Mouse (Mus musculus) midbrain, embryonic 10.5 days (tissue): Measurements from ENCODE around the gene Vill. TPM values are rescaled to one million over a fixed set of nuclear protein-coding genes. Genes with fewer than 3 reads are reported as not detected.

ENCODE experiments used
- DNase-seq: peaks from one replicate; pipeline ENCODE4 v3.0.0-alpha.2; 2017; ENCODE audit warnings: low spot score
- H3K27ac ChIP-seq: fragments of 300-500 bp; sonication (generic); replicated peaks from 2 replicates; pipeline ENCODE4 v1.5.1; 2016; ENCODE audit warnings: mild to moderate bottlenecking
- H3K27me3 ChIP-seq: fragments of 300-500 bp; sonication (generic); 2 replicates; pipeline ENCODE4 v1.6.1; 2016; ENCODE audit warnings: low read depth, mild to moderate bottlenecking; ENCODE audit not compliant: poor library complexity, severe bottlenecking
- H3K36me3 ChIP-seq: fragments of 300-500 bp; sonication (generic); 2 replicates; pipeline ENCODE4 v1.6.1; 2016; ENCODE audit warnings: mild to moderate bottlenecking, moderate library complexity
- H3K4me1 ChIP-seq: fragments of 300-500 bp; sonication (generic); 2 replicates; pipeline ENCODE4 v1.6.1; 2016
- H3K4me3 ChIP-seq: fragments of 300-500 bp; sonication (generic); 2 replicates; pipeline ENCODE4 v1.5.1; 2016; ENCODE audit warnings: mild to moderate bottlenecking, moderate library complexity
- H3K9me3 ChIP-seq: fragments of 300-500 bp; sonication (generic); replicated peaks from 2 replicates; pipeline ENCODE4 v1.6.1; 2016; ENCODE audit warnings: mild to moderate bottlenecking
- WGBS: fragments of 180-500 bp; shearing (Covaris S2); methylation state at CpG from one replicate; pipeline ENCODE4 v1.1.7; 2016; 5-methylcytosine and 5-hydroxymethylcytosine counted together
- polyA plus RNA-seq: library from polyadenylated mRNA; unstranded; fragments of >200 nt; fragmentation: Nextera tagmentation; extraction: Ambion mirVana; gene quantifications from 2 replicates; pipeline ENCODE4 v1.2.1, GENCODE M21; 2016

The Vill gene
- polyA plus RNA-seq, 1 experiment from 2014 or later = 10.5 TPM

DNA sequence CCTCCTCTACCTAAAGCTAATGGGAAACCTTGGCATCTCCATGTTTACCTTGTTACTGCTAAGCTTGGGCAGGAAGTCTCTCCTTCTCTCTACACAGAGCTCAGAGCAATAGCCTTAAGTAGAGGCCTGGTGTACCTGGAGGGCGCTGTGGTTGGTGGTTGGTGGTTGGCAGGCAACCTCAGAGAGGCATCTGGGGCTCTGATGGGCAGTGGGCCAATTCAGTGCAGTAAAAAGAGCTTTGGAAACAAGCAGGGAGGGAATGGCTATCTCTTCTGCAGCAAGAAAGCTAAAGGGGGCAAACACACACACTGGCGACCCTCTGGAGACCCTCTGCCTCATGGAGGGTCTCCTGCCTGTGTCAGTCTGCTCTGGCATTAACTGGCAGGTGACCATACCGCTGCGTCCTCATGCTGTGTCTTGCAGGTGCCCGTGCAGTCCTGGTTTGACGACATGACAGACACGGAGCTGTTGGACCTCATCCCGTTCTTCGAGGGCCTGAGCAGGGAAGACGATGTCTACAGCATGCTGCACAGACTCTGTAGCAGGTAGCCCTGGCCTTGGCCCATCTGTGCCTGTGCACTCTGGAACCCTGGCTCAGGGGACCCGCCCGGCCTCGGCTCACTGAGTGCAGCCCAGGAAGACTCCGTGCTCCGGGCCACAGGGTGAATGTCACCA is 12.3 kb upstream of the Vill start:
- H3K27ac ChIP-seq = no peak overlapping the region
- DNase-seq = no peak
- 95% methylated on average over 15 of the region's 15 CpGs for WGBS
- no peak overlapping the region for H3K4me3 ChIP-seq
- peaks cover 1% of the 10 kb centered on the region; the same call in 1 of the 2 replicates for H3K4me1 ChIP-seq
- peaks cover 25% of the 10 kb centered on the region for H3K36me3 ChIP-seq
- no peaks in the 10 kb centered on the region for H3K9me3 ChIP-seq
- no peaks in the 10 kb centered on the region for H3K27me3 ChIP-seq

- no peak for DNase-seq
- Histone ChIP-seq H3K4me3 (no peak overlapping the region), H3K9me3 (no peaks in the 10 kb centered on the region), H3K36me3 (no peaks in the 10 kb centered on the region), H3K27ac (no peak overlapping the region), H3K27me3 (peaks cover 23% of the 10 kb centered on the region), H3K4me1 (peaks cover 30% of the 10 kb centered on the region)
- WGBS = 81% methylated on average over 11 of the region's 11 CpGs
These were observed 4.2 kb upstream of the Vill start for GRCm38 (mm10) chr9:119048182-119048903.

DNA sequence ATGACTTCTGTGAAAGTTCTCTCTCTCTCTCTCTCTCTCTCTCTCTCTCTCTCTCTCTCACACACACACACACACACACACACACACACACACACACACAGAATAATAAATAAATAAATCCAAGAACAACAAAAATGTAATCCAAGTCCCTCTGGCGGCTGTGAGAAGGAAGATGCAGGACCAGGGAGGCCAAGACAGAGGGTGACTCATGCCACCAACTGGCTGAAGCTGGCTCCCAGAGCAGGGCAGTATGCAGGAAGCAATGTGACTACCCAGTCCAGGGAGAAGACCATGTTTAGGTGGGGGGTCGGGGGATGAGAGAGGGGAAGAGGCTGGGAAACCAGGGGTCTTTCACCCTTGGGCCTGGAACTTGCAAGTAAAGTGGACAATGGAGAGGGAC is 1.4 kb upstream of the Vill start:
- DNase-seq = no peak
- WGBS = 77% methylated on average over 2 of the region's 2 CpGs
- H3K36me3 ChIP-seq = no peaks in the 10 kb centered on the region
- no peaks in the 10 kb centered on the region for H3K9me3 ChIP-seq
- H3K27me3 ChIP-seq = peaks cover 45% of the 10 kb centered on the region
- no peak overlapping the region for H3K4me3 ChIP-seq
- peaks cover 34% of the 10 kb centered on the region for H3K4me1 ChIP-seq
- H3K27ac ChIP-seq = no peak overlapping the region

DNA sequence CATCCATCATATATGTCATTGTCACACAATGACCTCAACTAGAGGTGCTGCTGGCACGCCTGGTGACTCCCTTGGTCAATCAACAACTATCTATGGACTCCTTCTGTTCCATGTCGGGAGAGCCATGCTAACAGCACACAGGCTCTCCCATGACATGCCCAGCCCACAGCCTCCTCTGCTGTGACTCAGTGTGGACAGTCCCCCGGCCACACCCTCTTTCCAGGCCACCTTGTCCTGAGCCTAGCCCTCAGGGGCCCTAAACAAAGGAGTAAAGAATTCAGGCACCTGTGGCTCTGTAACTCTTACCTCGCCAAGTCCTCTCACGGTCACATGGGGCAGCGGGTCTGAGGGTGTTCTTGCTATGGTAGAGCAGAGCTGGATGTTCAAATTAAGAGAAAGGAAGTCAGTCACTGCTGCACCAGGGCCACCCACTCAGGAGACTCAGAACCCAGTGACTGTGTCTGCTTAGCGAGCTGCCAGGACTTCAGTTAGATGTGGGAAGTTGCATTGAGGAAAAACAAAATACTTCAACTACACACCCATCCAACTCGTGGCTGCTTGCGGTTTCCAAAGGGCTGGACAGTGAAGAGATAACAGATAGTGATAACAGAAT is 1.5 kb downstream of the Vill start:
- Histone ChIP-seq H3K27me3 (peaks cover 49% of the 10 kb centered on the region), H3K4me3 (no peak overlapping the region), H3K9me3 (no peaks in the 10 kb centered on the region), H3K27ac (no peak overlapping the region), H3K4me1 (peaks cover 21% of the 10 kb centered on the region), H3K36me3 (no peaks in the 10 kb centered on the region)
- no peak for DNase-seq
- 84% methylated on average over 9 of the region's 9 CpGs for WGBS

GRCm38 (mm10) chr9:119055336-119055735 is 2.8 kb downstream of the Vill start:
- no peak for DNase-seq
- no peaks in the 10 kb centered on the region for H3K36me3 ChIP-seq
- WGBS = 89% methylated on average over 4 of the region's 4 CpGs
- no peak overlapping the region for H3K27ac ChIP-seq
- no peak overlapping the region for H3K4me3 ChIP-seq
- peaks cover 49% of the 10 kb centered on the region for H3K27me3 ChIP-seq
- no peaks in the 10 kb centered on the region for H3K9me3 ChIP-seq
- H3K4me1 ChIP-seq = peaks cover 21% of the 10 kb centered on the region

GRCm38 (mm10) chr9:119058245-119058644 is 5.7 kb downstream of the Vill start:
- peaks cover 10% of the 10 kb centered on the region for H3K4me1 ChIP-seq
- no peaks in the 10 kb centered on the region for H3K9me3 ChIP-seq
- H3K36me3 ChIP-seq = no peaks in the 10 kb centered on the region
- WGBS = 87% methylated on average over 7 of the region's 7 CpGs
- H3K27ac ChIP-seq = no peak overlapping the region
- H3K27me3 ChIP-seq = peaks cover 32% of the 10 kb centered on the region
- no peak overlapping the region for H3K4me3 ChIP-seq
- DNase-seq = no peak

- Histone ChIP-seq H3K27me3 (peaks cover 13% of the 10 kb centered on the region; the same call in 1 of the 2 replicates), H3K36me3 (no peaks in the 10 kb centered on the region), H3K4me1 (peaks cover 20% of the 10 kb centered on the region), H3K4me3 (no peak overlapping the region), H3K27ac (no peak overlapping the region), H3K9me3 (no peaks in the 10 kb centered on the region)
- DNase-seq = no peak
- 92% methylated on average over 10 of the region's 10 CpGs for WGBS
These were observed 8.1 kb downstream of the Vill start for GRCm38 (mm10) chr9:119060701-119061100.

GRCm38 (mm10) chr9:119063036-119063644 is 10.6 kb downstream of the Vill start:
- Histone ChIP-seq H3K27ac (no peak overlapping the region; the same call in 1 of the 2 replicates), H3K9me3 (no peaks in the 10 kb centered on the region), H3K27me3 (peaks cover 5% of the 10 kb centered on the region; the same call in 1 of the 2 replicates), H3K4me3 (no peak overlapping the region), H3K4me1 (peaks cover 24% of the 10 kb centered on the region), H3K36me3 (no peaks in the 10 kb centered on the region)
- no peak for DNase-seq
- 31% methylated on average over 19 of the region's 19 CpGs for WGBS

GRCm38 (mm10) chr9:119064296-119064695 is 11.7 kb downstream of the Vill start:
- DNase-seq = no peak
- no peaks in the 10 kb centered on the region for H3K9me3 ChIP-seq
- H3K4me3 ChIP-seq = no peak overlapping the region

GRCm38 (mm10) chr9:119067601-119068000 is 15.0 kb downstream of the Vill start:
- peak; percentile 74 for DNase-seq
- H3K36me3 ChIP-seq = peaks cover 16% of the 10 kb centered on the region; the same call in 1 of the 2 replicates
- H3K4me1 ChIP-seq = peaks cover 24% of the 10 kb centered on the region
- H3K27me3 ChIP-seq = no peaks in the 10 kb centered on the region
- no peaks in the 10 kb centered on the region for H3K9me3 ChIP-seq
- H3K27ac ChIP-seq = no peak overlapping the region
- WGBS = 7% methylated on average over 6 of the region's 6 CpGs
- H3K4me3 ChIP-seq = no peak overlapping the region

More at GRCm38 (mm10) chr9:119064296-119064695, 11.7 kb downstream of the Vill start:
- 70% methylated on average over 4 of the region's 4 CpGs for WGBS
- no peaks in the 10 kb centered on the region for H3K36me3 ChIP-seq
- H3K27me3 ChIP-seq = peaks cover 5% of the 10 kb centered on the region; the same call in 1 of the 2 replicates
- 0 out of 2 replicates have a peak overlapping the region, but pooled peaks have one; percentile 9 for H3K27ac ChIP-seq
- H3K4me1 ChIP-seq = peaks cover 24% of the 10 kb centered on the region

DNA sequence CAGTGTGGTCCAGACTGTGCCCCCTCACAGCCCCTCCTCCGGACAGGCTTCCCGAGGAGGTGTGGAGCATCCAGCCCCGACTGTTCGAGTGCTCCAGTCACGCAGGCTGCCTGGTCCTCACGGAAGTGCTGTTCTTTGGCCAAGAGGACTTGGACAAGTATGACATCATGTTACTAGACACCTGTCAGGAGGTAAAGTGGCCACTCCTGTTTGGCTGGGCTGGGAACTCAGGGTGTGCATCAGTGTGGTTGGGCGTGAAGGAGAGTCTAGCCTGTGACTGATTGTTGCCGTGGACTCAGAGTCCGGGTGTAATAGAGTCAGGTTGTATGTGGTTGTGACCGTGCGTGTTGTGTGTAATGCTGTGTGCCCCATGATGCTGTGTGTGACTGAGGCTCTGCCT is 15.7 kb downstream of the Vill start:
- Histone ChIP-seq H3K9me3 (no peaks in the 10 kb centered on the region), H3K27ac (no peak overlapping the region), H3K27me3 (no peaks in the 10 kb centered on the region), H3K4me3 (no peak overlapping the region), H3K4me1 (peaks cover 18% of the 10 kb centered on the region), H3K36me3 (peaks cover 22% of the 10 kb centered on the region)
- no peak for DNase-seq
- 91% methylated on average over 11 of the region's 11 CpGs for WGBS

- WGBS = 82% methylated on average over 13 of the region's 13 CpGs
- H3K4me3 ChIP-seq = no peak overlapping the region
- DNase-seq = no peak
- H3K36me3 ChIP-seq = peaks cover 42% of the 10 kb centered on the region
- H3K27ac ChIP-seq = 0 out of 2 replicates have a peak overlapping the region, but pooled peaks have one; percentile 9
- 0 out of 2 replicates have a peak, but pooled peaks cover 4% of the 10 kb centered on the region for H3K4me1 ChIP-seq
- no peaks in the 10 kb centered on the region for H3K9me3 ChIP-seq
- H3K27me3 ChIP-seq = no peaks in the 10 kb centered on the region
These were observed 17.7 kb downstream of the Vill start for GRCm38 (mm10) chr9:119070173-119070825.
